Mouse (Mus musculus): ENCODE measurements around the gene Ikzf1.

Gene Ikzf1

DNA sequence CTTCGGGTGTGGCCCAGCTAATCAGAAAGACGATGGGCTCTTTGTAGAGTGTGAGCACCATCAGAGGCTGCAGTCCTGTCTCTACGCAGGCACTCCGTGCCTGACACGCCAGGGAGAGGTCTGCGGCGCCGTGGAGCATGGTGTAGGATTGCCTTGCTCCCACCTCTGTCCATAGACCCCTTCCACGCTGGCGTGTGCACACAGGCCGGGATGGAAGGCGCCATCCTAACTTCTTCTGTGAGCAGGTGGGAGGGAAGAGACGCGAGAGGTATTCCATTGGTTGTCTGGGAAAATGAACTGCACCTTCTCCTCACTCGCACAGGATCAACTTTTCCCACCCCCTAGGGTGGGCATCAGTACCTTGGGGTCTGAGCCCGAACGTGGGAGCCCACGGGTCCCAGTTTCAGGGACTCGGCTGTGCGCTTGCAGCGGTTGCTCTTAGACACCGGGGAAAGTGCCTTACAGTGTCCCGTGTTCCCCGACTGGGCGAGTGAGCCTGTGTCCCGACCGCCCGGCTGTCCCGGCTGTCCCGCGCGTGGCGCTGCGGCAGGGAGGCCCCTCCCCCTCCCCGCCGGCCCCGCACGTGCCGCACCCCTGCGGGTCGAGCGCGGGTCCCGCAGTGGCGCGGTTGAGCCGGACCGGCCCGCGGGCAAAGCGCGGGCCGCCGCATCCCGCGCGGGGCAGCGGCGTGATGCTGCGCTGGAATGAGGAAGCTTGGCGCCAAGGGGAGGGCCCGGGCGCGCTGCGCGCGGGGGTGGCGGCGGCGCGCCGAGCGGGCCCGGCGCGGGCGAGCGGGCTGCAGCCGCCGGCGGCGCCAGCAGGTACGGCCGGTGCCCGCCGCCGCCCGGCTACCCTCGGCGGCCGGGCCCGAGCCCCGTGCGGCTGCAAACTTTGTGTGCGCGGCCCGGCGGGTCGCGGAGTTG, at the start of gene Ikzf1:
Gene Ikzf1, plus strand, starts transcription at position 74 of the 923 bp plus-strand sequence.
- DNase-seq: no peak

DNA sequence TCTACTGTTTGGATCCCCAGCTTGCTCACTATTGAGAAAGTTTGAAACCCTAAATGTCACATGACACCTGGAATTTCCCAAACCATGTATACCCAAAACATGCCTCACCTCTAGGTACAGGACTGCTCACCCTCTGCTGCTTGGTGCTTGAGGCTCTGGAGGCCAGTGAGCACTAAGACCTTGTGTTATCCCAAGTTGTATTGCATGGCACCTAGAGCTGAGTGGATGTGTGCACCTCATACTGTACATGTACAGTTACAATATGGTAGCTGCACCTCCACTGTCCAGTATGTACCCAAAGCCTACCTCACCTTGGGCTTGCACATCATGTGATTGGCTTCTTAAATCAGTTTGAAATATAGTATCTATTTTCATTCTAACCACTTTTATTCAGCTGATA, 40.5 kb upstream of the Ikzf1 start:
- DNase-seq: no peak

GRCm38 (mm10) chr11:11656388-11656787, 28.4 kb upstream of the Ikzf1 start:
- no peak for DNase-seq

- no peak for DNase-seq
These were observed 27.7 kb upstream of the Ikzf1 start for GRCm38 (mm10) chr11:11656995-11657530.

- no peak for DNase-seq
These were observed 27.2 kb upstream of the Ikzf1 start for GRCm38 (mm10) chr11:11657634-11658033.

- no peak for DNase-seq
These were observed 26.0 kb upstream of the Ikzf1 start for GRCm38 (mm10) chr11:11658834-11659233.

DNA sequence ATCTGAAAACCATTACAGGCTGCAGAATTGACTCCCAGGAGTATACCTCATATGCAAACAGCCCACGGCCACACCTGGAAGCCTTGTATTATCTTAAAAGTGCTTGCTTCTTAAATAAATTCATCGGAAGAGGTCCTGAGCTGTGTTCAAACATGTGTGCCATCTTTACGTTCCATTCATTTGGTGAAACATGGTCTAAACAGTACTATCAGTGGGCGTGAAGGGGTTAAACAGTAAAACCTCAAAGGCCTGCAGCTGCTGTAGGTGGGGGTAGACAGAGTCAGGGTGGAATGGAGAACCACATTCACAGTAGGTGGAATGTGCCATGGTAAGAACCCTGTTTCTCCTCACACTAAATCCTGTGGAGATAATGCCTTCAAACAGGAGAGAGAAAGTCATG, 24.2 kb upstream of the Ikzf1 start:
- DNase-seq: no peak

DNA sequence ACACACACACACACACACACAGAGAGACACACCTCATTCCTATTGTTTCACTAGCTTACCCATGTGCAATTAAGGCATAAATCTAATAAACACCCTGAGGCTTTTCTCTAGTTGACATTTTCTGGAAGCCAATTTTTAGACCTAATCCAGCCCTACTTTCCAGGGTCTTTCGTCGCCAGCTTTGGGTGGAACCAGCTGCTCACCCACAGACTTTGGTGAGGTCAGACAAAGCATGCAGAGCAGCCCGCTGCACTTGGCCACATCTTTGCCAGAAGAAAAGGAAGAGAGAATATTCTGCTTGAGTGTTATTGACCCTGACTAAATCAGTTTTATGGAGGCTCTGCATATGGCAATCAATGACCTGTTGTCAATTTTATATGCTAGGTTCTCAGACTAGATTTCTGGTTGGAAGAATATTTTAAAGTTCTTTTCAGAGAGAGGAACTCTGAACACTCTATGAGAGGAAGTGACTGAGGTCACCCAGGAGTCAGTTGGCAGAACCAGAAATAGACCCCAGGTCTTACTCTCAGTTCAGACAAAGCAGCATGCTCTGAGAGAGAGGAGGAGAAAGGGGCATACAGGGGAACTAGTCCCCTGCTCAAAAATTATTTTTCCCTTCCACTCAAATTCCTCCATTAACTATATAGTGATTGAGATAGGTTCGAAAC, 17.4 kb upstream of the Ikzf1 start:
- DNase-seq: no peak

DNA sequence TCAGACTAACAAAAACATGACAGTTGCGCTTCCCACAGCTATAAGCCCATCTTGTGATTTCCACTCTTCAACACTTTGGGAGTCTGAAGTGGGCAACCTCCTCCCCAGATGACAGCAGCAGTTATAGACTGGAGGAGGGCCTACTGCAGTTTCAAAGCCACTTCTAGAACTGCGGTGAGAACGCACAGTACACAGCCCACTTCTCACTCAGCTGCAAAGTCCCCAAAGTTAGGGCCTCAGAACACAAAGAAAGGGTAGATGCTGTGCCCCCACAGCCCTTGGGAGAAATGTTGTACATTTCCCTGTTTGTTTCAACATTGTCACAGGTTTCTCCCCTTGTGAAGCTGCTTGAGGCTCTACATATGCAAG, 16.9 kb upstream of the Ikzf1 start:
- DNase-seq: no peak

DNA sequence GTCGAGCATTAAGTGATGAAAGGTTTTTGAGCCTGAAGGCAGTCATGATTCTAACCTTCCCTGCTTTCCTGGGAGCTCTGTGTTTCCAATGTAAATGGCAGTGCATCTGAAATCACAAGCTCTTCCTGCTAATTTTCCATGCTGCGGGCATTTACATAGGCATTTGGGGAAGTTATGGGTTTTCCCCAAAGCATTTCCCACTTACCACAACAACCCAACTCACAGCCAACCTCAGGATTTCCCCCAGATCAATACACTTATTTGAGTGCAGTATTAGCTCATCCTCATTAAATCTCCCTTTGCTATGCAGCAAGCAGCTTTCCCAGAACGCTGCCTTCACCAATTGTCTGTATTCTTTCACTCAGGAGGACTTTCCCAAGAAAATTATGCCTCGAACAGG, 11.8 kb upstream of the Ikzf1 start:
- no peak for DNase-seq

- no peak for DNase-seq
These were observed 9.7 kb upstream of the Ikzf1 start for GRCm38 (mm10) chr11:11675063-11675462.

GRCm38 (mm10) chr11:11676068-11676741, 8.6 kb upstream of the Ikzf1 start:
- no peak for DNase-seq

DNA sequence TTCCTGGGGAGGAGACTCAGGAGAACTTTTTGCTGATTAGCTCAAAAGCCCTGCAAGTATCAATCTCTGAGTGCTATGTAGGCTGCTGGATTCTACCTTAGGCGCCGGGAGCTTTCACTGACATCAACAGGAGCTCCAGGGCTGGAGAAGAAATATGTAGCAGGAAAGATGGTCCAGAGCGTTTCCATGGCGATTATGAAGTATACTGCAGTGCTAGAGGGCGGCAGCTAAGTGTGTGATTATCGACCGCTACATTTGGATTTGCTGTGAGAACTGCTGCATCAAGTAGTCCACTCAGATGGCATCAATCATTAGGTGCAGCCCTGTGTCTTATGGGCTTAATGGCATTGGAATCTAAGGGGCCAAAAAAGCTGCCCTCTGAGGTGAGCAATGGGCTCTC, 7.6 kb upstream of the Ikzf1 start:
- no peak for DNase-seq

DNA sequence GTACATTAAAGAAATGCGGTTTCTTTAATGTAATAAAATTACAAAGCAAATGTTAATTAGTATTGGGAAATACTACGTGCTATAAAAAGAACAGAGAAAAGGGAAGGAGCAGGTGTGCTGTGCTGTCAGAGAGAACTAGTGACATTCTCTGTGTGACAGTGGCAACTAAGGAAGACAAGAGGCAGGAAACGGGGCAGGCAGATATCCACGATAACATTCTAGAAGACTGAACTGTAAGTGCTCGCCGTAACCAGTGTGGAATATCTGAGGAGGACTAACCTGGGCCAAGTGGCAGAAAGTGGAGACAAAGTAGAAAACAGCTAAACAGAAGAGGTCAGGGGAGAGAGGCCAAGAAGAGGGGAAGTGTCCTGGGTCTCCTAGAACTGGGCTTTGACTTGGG, 5.8 kb upstream of the Ikzf1 start:
- no peak for DNase-seq

DNA sequence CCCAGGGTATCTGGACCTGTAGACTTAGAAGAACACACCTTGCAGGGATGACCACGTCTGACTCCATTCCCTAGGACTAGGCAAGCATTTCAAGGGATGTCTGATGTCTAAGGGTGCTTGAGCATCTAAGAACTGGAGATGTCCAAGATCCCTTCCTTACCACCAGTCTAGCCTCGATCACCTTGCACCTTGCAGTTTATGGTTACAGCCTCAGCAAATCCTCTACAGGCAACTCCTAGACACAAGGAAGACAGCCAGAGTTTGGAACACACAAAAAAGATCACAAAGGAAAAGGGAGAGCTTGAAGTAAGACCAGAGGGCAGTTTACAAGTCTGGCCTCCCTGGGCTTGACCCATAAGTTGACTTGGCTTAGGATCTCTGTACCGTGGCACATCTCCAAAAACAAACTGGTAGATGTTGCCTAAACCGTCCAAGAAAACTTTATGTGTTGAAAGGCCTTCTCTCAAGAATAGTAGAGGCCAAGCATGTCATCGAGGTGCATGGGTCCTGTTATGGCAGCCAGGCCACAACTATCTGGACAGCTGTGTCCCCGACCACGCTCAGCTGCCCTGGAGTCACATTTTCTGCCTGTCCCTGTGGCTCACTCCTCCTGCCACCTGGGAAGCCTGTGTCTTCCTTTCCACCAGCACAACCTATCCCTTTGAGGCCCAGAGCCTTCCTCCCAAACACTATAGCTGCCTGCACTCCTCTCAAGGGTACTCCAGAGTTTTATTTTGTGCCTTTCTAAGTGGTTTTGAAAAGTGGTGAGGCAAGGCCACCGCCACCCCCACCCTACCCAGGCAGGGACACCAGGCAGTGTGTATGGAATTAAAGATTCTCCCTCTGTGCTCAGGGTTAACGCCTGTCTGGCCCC, 510 bp upstream of the Ikzf1 start:
- DNase-seq: no peak

DNA sequence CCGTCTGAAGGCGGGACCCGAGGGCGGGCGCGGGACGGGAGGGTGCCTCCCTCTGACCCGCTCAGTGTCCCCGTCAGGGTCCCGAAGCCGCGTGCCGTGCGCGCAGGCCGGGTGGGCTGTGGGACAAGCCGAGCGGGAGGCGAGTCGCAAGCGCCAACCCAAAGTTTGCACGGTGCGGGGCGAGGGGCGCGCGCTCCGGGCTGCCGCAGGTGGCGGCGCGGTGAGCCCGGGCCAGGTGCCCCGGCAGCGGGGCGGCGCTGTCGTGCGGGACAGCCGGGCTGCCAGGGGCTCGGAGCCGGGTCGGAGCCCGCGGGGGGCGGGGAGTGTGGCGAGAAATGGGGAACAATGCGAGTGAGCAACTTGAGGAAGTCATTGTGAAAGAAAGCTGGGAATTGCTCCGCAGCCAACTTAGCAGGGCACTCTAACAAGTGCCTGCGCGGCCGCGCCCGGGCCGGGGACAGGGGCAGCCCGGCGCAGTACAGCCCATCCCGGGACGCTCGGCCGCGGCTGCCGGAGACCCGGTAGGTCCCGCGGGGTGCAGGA, 1.1 kb downstream of the Ikzf1 start:
- no peak for DNase-seq

DNA sequence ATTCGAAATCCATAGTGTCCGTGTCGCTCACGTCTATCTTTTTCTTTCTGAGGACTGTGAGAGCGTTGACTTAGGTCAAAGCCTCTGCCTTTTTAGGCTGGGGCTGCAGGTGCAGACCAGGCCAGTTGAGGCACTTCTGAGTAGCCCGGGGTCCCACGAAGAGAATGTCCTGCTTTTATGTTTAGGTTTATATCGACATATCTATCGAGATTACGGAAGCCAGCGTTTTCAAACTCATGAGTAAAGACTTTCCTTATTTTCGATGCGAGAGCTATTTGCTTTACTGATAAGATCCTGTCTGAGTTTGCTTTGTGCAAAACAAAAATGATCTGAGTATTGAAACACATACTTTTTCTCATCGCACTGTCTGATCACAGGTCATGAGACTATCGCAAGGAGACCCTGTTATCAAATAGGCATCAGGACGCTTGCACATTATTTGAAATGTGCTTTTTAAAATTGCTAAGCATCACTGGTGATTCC, 1.8 kb downstream of the Ikzf1 start:
- no peak for DNase-seq

DNA sequence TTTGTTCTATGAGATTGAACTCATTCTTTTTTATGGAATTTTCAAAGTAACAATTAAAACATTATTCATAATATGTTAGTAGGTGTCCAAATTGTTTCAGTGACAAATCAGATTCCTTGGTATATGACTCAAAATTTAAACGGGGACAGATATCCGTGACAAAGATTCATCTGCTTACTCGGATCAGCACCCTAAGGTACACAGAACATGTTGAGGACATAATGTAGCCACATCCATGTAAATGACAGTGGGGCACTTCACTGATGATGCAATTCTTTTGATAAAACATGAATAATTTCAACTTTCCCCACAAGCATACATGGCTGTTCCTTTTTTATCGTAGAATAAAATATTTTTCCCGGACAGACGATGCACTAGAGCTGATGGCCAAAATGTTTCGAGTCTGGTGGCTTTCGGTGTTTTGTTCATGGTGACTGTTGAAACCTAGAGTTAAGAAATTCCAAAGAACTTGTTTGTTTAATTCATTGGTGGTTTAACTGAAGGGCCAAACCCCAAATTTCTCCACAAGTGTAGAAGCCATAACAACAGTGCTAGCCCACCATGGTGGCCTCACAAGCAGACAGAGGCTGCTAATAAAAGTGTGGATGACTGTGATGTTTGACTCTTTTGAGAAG, 2.9 kb downstream of the Ikzf1 start:
- DNase-seq: no peak

DNA sequence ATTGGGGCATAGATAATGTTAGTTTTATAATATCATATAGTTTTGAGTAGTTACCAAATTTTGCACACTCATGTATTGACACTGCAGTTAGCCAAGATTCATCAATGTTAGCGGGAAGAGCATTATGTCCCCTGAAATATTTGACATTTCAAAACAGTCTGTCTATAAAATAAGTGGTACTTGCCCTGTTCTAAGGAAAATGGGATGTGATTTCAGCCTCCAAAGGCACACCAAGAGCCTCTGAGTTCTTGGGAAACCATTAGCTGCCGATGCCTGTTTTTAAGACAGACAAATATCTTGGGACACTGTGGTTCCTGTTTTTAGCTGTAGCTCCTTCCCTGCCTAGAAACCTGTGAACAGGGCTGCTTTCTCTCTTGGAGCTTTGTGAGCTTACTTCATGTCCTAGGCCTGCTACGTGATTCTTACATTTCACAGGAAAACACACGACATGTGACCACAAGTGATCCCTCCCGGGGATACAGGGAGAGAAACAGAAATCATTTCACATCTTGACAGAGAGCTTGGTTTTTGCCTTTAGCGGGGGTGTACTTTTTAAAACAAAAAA, 4.0 kb downstream of the Ikzf1 start:
- no peak for DNase-seq

DNA sequence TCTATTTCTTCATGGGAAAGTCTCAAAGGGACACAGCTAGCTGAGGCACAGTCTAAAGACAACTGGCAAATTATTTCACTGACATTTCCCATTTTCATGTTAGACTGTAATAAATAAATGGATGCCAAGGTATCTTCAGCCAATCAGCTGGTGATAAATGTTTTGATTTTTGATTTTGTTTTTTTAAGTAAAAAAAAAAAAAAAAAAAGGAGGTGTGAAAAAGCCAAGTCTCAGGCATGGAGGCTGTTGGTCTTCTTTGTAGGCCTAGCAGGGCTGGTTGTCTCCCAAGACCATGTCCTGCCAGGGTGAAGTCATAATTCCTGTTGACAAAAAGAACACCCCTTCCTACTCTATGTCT, 4.9 kb downstream of the Ikzf1 start:
- no peak for DNase-seq

All from cerebellum, adult 11-12 months (tissue).